Mouse (Mus musculus): ENCODE results near the gene Smagp. TPM values are rescaled to one million over a fixed set of nuclear protein-coding genes. Genes with fewer than 3 reads are reported as not detected.
"Not testable (repeated sequence)": the region's sequence is repeated elsewhere in the genome, so short reads cannot be mapped to it uniquely, and the experiment has no call there.

Smagp gene
- polyA plus RNA-seq, 1 experiment from 2014 or later: 3.9 TPM

- H3K4me1 ChIP-seq (ENCODE audit: control insufficient read depth, insufficient read depth, low read length): peaks cover 13% of the 10 kb centered on the region; the same call in 1 of the 2 replicates
- no peaks in the 10 kb centered on the region for H3K27me3 ChIP-seq (ENCODE audit: control insufficient read depth, insufficient read depth, low read length)
- H3K9me3 ChIP-seq (ENCODE audit: control insufficient read depth, low read length): no peaks in the 10 kb centered on the region
- no peak overlapping the region for H3K27ac ChIP-seq (ENCODE audit: low read depth, low read length)
- peak overlapping the region; percentile 28; the same call in 1 of the 2 replicates for H3K4me2 ChIP-seq
- ATAC-seq (ENCODE audit: low FRiP score): no peak
- DNase-seq (ENCODE audit: low spot score, missing footprints): peak; percentile 97
- H3K36me3 ChIP-seq (ENCODE audit: control insufficient read depth, insufficient read depth, low read length): peaks cover 6% of the 10 kb centered on the region; the same call in 1 of the 2 replicates
- 11% methylated on average over 16 of the region's 16 CpGs for WGBS
- no peak overlapping the region for H3K9ac ChIP-seq (ENCODE audit: low read length)
- H3K4me3 ChIP-seq (ENCODE audit: low read depth, low read length): no peak overlapping the region
Observed at GRCm38 (mm10) chr15:100613584-100613983, 23.2 kb downstream of the Smagp start.

- Histone ChIP-seq H3K9ac (ENCODE audit: low read length) (no peak overlapping the region), H3K4me1 (ENCODE audit: control insufficient read depth, insufficient read depth, low read length) (peaks cover 13% of the 10 kb centered on the region; the same call in 1 of the 2 replicates), H3K9me3 (ENCODE audit: control insufficient read depth, low read length) (no peaks in the 10 kb centered on the region), H3K27me3 (ENCODE audit: control insufficient read depth, insufficient read depth, low read length) (no peaks in the 10 kb centered on the region), H3K4me2 (no peak overlapping the region), H3K36me3 (ENCODE audit: control insufficient read depth, insufficient read depth, low read length) (no peaks in the 10 kb centered on the region), H3K4me3 (ENCODE audit: low read depth, low read length) (no peak overlapping the region), H3K27ac (ENCODE audit: low read depth, low read length) (no peak overlapping the region)
- 73% methylated on average over 2 of the region's 2 CpGs for WGBS
- no peak for ATAC-seq (ENCODE audit: low FRiP score)
- no peak for DNase-seq (ENCODE audit: low spot score, missing footprints)
Observed at GRCm38 (mm10) chr15:100612432-100612831, 24.3 kb downstream of the Smagp start.

GRCm38 (mm10) chr15:100611951-100612350 lies 24.8 kb downstream of the Smagp start:
- no peak for ATAC-seq (ENCODE audit: low FRiP score)
- 88% methylated on average over 7 of the region's 7 CpGs for WGBS
- no peak overlapping the region for H3K4me3 ChIP-seq (ENCODE audit: low read depth, low read length)
- H3K27ac ChIP-seq (ENCODE audit: low read depth, low read length): no peak overlapping the region
- H3K9me3 ChIP-seq (ENCODE audit: control insufficient read depth, low read length): no peaks in the 10 kb centered on the region
- H3K27me3 ChIP-seq (ENCODE audit: control insufficient read depth, insufficient read depth, low read length): no peaks in the 10 kb centered on the region
- peaks cover 13% of the 10 kb centered on the region; the same call in 1 of the 2 replicates for H3K4me1 ChIP-seq (ENCODE audit: control insufficient read depth, insufficient read depth, low read length)
- no peak for DNase-seq (ENCODE audit: low spot score, missing footprints)
- H3K4me2 ChIP-seq: no peak overlapping the region
- no peak overlapping the region for H3K9ac ChIP-seq (ENCODE audit: low read length)
- no peaks in the 10 kb centered on the region for H3K36me3 ChIP-seq (ENCODE audit: control insufficient read depth, insufficient read depth, low read length)

GRCm38 (mm10) chr15:100606677-100607076 lies 30.1 kb downstream of the Smagp start:
- H3K4me1 ChIP-seq (ENCODE audit: control insufficient read depth, insufficient read depth, low read length): not testable (repeated sequence)

GRCm38 (mm10) chr15:100601669-100602068 lies 35.1 kb downstream of the Smagp start:
- no peak overlapping the region for H3K27ac ChIP-seq (ENCODE audit: low read depth, low read length)
- no peak for DNase-seq (ENCODE audit: low spot score, missing footprints)
- no peaks in the 10 kb centered on the region for H3K9me3 ChIP-seq (ENCODE audit: control insufficient read depth, low read length)
- H3K4me3 ChIP-seq (ENCODE audit: low read depth, low read length): no peak overlapping the region
- H3K9ac ChIP-seq (ENCODE audit: low read length): no peak overlapping the region
- no peak for ATAC-seq (ENCODE audit: low FRiP score)
- no peak overlapping the region for H3K4me2 ChIP-seq
- H3K36me3 ChIP-seq (ENCODE audit: control insufficient read depth, insufficient read depth, low read length): no peaks in the 10 kb centered on the region
- H3K27me3 ChIP-seq (ENCODE audit: control insufficient read depth, insufficient read depth, low read length): peaks cover 15% of the 10 kb centered on the region
- WGBS: 44% methylated on average over 3 of the region's 3 CpGs
- peaks cover 19% of the 10 kb centered on the region for H3K4me1 ChIP-seq (ENCODE audit: control insufficient read depth, insufficient read depth, low read length)

More at GRCm38 (mm10) chr15:100606677-100607076, 30.1 kb downstream of the Smagp start:
- not testable (repeated sequence) for H3K27me3 ChIP-seq (ENCODE audit: control insufficient read depth, insufficient read depth, low read length); H3K4me2 ChIP-seq; H3K9me3 ChIP-seq (ENCODE audit: control insufficient read depth, low read length); H3K4me3 ChIP-seq (ENCODE audit: low read depth, low read length); ATAC-seq (ENCODE audit: low FRiP score); H3K36me3 ChIP-seq (ENCODE audit: control insufficient read depth, insufficient read depth, low read length); DNase-seq (ENCODE audit: low spot score, missing footprints); H3K27ac ChIP-seq (ENCODE audit: low read depth, low read length); H3K9ac ChIP-seq (ENCODE audit: low read length)
- WGBS: 92% methylated on average over 8 of the region's 8 CpGs

- peak overlapping the region; percentile 94 for H3K4me2 ChIP-seq
- no peak overlapping the region for H3K27ac ChIP-seq (ENCODE audit: low read depth, low read length)
- no peaks in the 10 kb centered on the region for H3K36me3 ChIP-seq (ENCODE audit: control insufficient read depth, insufficient read depth, low read length)
- peaks cover 19% of the 10 kb centered on the region for H3K4me1 ChIP-seq (ENCODE audit: control insufficient read depth, insufficient read depth, low read length)
- H3K9me3 ChIP-seq (ENCODE audit: control insufficient read depth, low read length): no peaks in the 10 kb centered on the region
- H3K9ac ChIP-seq (ENCODE audit: low read length): no peak overlapping the region
- 0 out of 2 replicates have a peak overlapping the region, but pooled peaks have one; percentile 81 for H3K4me3 ChIP-seq (ENCODE audit: low read depth, low read length)
- H3K27me3 ChIP-seq (ENCODE audit: control insufficient read depth, insufficient read depth, low read length): peaks cover 15% of the 10 kb centered on the region
- DNase-seq (ENCODE audit: low spot score, missing footprints) (peak; percentile 90), ATAC-seq (ENCODE audit: low FRiP score) (no peak)
- 12% methylated on average over 21 of the region's 21 CpGs for WGBS
Observed at GRCm38 (mm10) chr15:100600696-100601272, 36.0 kb downstream of the Smagp start.

GRCm38 (mm10) chr15:100600047-100600695 lies 36.6 kb downstream of the Smagp start:
- Histone ChIP-seq H3K9me3 (ENCODE audit: control insufficient read depth, low read length) (no peaks in the 10 kb centered on the region), H3K4me2 (peak overlapping the region; percentile 94), H3K36me3 (ENCODE audit: control insufficient read depth, insufficient read depth, low read length) (no peaks in the 10 kb centered on the region), H3K27ac (ENCODE audit: low read depth, low read length) (peak overlapping the region; percentile 76), H3K4me3 (ENCODE audit: low read depth, low read length) (peak overlapping the region; percentile 81), H3K9ac (ENCODE audit: low read length) (peak overlapping the region; percentile 96), H3K4me1 (ENCODE audit: control insufficient read depth, insufficient read depth, low read length) (peaks cover 19% of the 10 kb centered on the region), H3K27me3 (ENCODE audit: control insufficient read depth, insufficient read depth, low read length) (peaks cover 15% of the 10 kb centered on the region)
- ATAC-seq (ENCODE audit: low FRiP score): peak; percentile 78
- WGBS: 1% methylated on average over 35 of the region's 35 CpGs
- DNase-seq (ENCODE audit: low spot score, missing footprints): peak; percentile 97

- under 1% methylated on average over 74 of the region's 76 CpGs for WGBS
- H3K4me3 ChIP-seq (ENCODE audit: low read depth, low read length): peak within 1 kb of the TSS; percentile 81
- no peaks in the 10 kb centered on the region for H3K9me3 ChIP-seq (ENCODE audit: control insufficient read depth, low read length)
- peak within 1 kb of the TSS; percentile 96 for H3K9ac ChIP-seq (ENCODE audit: low read length)
- H3K4me2 ChIP-seq: peak within 1 kb of the TSS; percentile 94
- ATAC-seq (ENCODE audit: low FRiP score) (peak; percentile 79), DNase-seq (ENCODE audit: low spot score, missing footprints) (peak; percentile 94)
- peaks cover 15% of the 10 kb centered on the region for H3K27me3 ChIP-seq (ENCODE audit: control insufficient read depth, insufficient read depth, low read length)
- no peaks in the 10 kb centered on the region for H3K36me3 ChIP-seq (ENCODE audit: control insufficient read depth, insufficient read depth, low read length)
- H3K27ac ChIP-seq (ENCODE audit: low read depth, low read length): peak within 1 kb of the TSS; percentile 76
- peaks cover 13% of the 10 kb centered on the region for H3K4me1 ChIP-seq (ENCODE audit: control insufficient read depth, insufficient read depth, low read length)
Observed at GRCm38 (mm10) chr15:100599276-100600046, 37.3 kb downstream of the Smagp start, which contains the start of gene Pou6f1. Gene Pou6f1, minus strand, starts transcription at chr15:100599984.

All from midbrain, embryonic 11.5 days (tissue).